Mouse (Mus musculus) cerebellum, adult 8-10 months (tissue): ENCODE data around the gene Zfp945.
"Not testable (repeated sequence)": the region's sequence is repeated elsewhere in the genome, so short reads cannot be mapped to it uniquely, and the experiment has no call there.

Experiments used
- DNase-seq: peaks from one replicate; pipeline ENCODE4 v3.0.0; 2022

Zfp945 gene

DNA sequence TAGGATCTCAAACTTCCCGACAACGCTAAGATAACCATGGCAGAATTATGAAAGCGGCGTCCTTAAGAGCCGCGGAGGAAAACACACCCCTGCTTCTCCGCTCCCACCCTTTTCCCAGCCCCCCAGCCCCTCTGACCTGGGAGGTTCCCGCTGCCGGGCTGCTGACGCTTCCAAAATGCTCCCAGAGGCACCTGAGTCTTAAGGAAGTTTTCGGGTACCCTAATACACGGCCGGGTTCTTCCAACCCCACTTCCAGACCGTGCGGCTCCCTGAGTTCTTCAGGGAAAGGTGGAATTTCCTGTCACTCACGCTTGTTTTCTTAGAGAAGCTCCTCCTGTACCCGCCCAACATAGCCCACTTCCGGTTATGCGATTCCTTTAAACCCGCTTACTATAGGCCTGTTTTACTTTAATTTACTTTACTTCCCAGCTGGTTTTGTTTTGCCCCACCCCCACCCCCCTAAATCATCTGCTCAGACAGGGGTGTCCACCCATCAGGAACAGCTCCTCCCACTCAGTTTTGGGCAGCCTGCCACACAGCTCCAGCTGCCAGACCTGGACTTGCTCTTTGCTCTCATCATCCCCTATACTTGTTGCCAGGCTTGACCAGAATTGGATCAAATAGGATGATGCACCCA is at the start of gene Zfp945:
TSS of gene Zfp945 (minus strand) at position 290 of the 637 bp plus-strand sequence.
- DNase-seq: peak; percentile 22

DNA sequence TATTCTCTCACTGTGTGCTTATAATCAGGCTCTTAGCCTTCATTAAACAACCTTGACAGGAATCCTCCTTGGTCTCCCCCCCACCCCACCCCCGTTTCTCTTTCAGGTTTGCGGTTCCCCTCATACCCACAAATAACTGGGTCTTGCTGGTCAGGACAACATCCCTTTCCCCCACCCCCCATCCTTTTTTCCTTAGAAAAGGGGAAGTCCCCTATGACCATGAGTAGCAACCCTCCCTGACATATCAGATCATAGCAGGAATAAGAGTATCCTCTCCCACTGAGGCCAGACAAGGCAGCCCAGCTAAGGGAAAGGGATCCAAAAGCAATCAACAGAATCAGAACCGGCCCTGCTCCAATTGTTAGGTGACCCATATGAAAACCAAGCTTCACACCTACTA is 21.4 kb upstream of the Zfp945 start:
- DNase-seq: no peak

DNA sequence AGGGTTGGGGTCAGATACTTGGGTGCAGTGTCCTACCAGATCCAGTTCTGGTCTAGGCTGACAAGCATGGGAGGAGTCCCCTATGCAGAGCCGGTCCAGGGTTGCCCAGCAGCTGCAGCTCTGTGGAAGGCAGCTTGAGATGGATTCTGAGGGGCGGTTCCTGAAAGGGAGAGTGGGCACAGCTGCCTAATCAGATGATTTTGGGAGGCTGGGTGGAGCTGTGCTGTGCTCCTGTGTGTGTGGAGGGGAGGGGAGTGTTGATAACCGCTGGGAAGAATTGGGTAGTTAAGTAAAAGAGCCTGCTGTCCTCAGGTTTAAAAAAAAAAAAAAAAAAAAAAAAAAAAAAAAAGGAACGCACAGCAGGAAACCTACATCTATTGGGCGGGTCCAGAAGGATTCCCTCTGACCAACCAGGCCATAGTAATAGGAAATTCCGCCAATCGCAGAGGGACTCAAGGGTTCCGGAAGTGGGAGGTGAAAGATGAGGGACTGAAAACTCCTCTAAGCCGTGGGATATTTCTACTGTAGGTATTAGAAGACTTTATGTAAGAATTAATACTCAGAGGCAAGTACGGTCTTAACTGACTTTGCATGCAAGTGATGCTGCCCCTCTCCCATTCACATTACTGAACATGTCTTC is 17.2 kb upstream of the Zfp945 start:
- DNase-seq: no peak

DNA sequence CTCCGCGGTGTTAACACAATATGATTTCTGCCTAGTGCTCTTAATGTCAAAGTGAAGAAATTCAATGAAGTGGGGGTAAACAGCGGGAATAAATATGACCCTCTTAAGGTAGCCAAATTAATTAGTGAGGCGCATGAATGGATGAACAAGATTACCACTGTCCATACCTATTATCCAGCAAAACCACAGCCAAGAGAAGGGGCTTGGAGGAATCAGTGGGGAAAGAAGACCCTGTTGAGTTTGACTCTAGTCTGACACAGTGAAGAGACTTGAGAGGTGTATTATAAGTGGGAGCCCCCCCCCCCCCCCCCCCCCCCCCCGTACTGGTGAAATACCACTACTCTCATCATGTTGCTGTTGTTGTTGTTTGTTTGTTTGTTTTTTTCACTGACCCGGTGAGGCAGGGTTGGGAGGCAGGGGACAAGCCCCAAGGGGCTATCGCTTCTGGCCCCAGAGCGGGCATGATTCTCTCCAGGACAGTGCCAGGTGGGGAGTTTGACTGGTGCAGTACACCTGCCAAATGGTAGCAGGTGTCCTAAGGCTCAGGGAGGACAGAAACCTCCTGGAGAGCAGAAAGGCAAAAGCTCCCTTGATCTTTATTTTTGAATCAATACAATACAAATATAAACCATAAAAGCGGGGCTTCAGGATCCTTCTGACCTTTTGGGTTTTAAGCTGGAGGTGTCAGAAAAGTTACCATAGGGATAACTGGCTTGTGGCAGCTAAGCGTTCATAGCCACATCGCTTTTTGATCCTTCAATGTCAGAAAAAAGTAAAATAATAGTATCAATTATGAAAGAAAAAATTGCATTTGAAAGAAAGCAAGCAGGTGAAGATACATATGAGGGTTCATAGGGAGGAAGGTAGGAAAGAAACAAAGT is 10.7 kb upstream of the Zfp945 start:
- DNase-seq: no peak

DNA sequence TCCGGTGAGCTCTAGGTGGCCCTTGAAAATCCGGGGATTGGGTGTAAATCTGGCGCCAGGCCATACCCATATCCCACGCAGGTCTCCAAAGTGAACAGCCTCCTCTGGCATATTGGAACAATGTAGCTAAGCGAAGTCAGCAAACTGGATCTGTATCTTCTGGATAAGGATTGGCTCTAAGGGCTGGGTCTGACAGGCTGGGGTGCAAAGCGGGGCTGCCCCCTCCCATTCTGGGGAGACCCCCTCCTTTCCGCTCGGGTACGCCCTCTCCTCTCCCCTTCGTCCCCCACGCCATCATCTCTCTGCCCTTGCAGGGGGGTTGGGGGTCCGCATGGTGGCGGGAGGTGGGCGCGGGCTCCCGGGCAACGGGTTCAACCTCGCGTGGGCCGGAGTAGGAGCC is 9.4 kb upstream of the Zfp945 start:
- no peak for DNase-seq

DNA sequence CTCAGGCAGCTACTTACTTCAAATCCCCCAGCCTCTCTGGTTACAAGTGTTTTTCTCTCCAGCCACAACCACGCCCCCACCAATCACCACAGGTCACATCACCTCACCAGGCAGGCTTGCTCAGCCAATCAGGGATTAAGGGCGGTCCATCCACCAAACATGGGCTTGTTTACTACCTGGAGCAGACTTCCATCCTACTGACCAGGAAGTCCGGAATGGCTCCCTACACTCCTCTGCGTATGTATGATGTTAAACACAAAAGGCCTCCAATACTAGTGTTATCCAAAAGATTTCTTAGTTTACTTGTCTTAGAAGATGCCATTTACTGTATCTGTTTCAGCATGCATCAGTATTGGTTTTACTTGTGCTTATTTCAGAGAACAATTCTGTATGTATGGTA is 8.6 kb upstream of the Zfp945 start:
- not testable (repeated sequence) for DNase-seq

DNA sequence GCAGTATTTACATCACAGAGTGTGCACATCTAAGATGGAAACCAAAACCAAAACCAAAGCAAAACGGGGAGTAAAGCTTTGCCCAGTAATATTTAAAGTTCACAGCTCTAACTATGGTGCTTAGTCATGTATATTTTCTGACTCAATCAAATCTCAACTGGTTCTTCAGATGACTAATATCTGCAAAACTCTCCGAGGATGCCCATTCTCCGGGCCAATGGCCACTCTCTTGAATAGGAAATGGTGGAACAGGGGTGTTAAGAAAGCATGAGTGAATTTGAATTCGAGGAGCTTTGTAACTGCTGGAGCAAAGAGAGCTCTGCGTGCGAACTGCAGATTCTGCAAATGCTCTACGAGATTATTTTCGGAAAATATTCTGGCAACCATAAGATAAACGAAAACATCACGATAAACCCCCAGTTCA is 501 bp downstream of the Zfp945 start:
- no peak for DNase-seq

DNA sequence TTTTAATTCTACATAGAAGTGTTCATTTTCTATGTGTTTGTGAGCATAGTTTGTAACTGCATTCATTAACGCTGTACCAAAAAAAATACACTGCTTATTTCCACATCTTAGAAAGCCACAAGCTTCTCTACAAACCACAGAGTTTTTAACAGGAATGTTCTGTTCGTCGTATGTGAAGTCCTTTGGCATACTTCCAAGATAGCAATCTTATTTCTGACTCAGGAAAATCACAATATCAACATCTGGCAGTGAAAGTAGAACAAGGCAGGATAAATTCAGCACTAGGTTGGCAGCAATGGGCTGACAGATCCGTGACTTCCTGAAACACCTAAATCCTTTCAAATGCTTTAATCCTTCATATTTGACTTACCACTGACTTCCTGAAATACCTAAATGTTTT is 45.8 kb downstream of the Zfp945 start:
- DNase-seq: no peak

DNA sequence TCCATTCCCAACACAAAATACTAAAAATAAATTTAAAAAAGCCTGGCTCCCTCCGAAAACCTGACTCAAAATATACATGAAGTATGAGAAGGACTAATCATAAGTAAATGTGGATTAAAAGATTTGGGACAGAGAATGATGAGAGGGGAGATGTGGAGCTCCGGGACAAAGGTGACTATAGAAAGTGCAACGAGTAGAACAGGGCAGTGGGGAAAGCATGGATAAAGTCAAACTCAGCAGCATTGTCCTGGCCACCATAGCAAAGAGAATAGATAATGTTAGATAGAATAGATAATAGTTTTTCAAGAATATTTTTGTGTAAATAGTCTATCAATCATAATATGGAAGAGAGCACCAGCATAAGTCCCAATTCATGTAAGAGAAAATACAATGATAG is 48.7 kb downstream of the Zfp945 start:
- DNase-seq: no peak

DNA sequence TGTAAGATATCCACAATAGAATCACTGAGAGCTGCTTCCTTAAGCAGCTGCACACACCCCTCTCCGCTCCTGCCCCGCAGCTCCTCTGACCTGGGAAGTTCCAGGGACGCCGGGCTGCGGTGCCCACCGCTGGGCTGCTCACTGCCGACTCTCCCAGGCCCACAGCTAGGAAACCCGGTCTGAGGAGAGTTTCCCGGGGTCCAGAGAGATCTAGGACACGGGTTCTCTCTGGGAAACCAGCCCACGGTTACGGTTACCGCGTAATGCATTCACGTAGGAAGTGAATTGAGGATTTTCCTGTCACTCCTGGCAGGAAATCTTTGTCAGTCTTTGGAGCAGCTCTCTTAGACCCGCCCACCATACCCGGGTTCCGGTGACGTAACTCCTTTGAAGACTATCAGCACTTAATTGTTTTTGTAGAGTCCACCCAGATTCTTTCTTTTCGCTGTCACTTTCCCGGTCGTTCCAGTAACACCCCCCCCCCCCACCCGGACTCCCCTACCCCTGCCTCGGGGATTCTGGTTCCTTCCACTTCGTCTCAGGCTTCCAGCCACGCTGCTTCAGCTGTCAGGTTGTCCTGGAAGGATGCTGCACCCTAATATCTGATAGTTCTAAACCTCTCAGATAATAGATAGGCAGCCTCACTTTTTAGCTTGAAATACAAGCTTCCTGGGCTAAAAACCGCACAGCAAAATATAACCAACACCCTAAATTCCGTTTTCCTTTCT is 49.3 kb downstream of the Zfp945 start:
- peak; percentile 52 for DNase-seq

DNA sequence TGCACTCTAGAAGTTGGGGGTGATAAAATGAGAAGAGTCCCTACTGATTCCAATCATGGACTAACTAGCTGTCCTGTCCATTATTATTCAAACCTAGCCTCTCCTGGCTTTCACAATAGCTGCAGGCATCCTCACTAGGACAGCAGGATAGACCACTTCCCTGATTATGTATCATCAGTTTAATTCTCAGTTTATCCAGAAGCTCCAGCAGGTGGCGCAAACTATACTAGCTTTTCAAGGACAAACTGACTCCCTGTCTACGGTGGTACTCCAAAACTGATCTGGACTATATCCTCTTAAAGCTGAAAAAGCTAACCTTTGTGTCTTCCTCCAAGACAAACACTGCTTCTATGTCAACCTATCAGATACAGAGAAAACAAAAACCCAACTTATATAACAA is 67.2 kb downstream of the Zfp945 start:
- no peak for DNase-seq
